Mouse (Mus musculus) thymus, adult 2 months (tissue): ENCODE data around the gene Aftph. TPM values are rescaled to one million over a fixed set of nuclear protein-coding genes. Genes with fewer than 3 reads are reported as not detected.
A peak's percentile ranks its signal among the peaks of the same experiment; 100 is the strongest.

ENCODE experiments used
- DNase-seq: peaks from one replicate; pipeline ENCODE4 v3.0.0; 2021
- H3K27ac ChIP-seq: fragments of 200-500 bp; 2 replicates; pipeline ENCODE4 v1.5.1; 2012; ENCODE audit warnings: low read length, control low read depth; ENCODE audit not compliant: control insufficient read depth, insufficient read depth
- H3K27me3 ChIP-seq: fragments of 200-500 bp; 2 replicates; pipeline ENCODE4 v1.6.1; 2012; ENCODE audit warnings: mild to moderate bottlenecking, low read length, moderate library complexity, mixed read lengths; ENCODE audit not compliant: control insufficient read depth, insufficient read depth
- H3K36me3 ChIP-seq: fragments of 200-500 bp; 2 replicates; pipeline ENCODE4 v1.6.1; 2012; ENCODE audit warnings: mild to moderate bottlenecking, low read length, moderate library complexity; ENCODE audit not compliant: control insufficient read depth, insufficient read depth
- H3K4me1 ChIP-seq: fragments of 200-500 bp; replicated peaks from 2 replicates; pipeline ENCODE4 v1.6.1; 2012; ENCODE audit warnings: low read length; ENCODE audit not compliant: control insufficient read depth, insufficient read depth
- H3K4me3 ChIP-seq: fragments of 200-500 bp; 2 replicates; pipeline ENCODE4 v1.5.1; 2012; ENCODE audit warnings: mild to moderate bottlenecking, low read length, control low read depth, moderate library complexity; ENCODE audit not compliant: control insufficient read depth, insufficient read depth
- CTCF ChIP-seq: fragments of 200-500 bp; IDR thresholded peaks from 2 replicates; pipeline ENCODE4 v1.5.1; 2012; ENCODE audit warnings: mild to moderate bottlenecking, control low read depth, low read length, moderate library complexity, borderline replicate concordance; ENCODE audit not compliant: control insufficient read depth, poor library complexity, insufficient read depth; ENCODE audit errors: extremely low read depth
- POLR2A ChIP-seq: fragments of 200-500 bp; IDR thresholded peaks from 2 replicates; pipeline ENCODE4 v1.6.1; 2012; ENCODE audit warnings: mild to moderate bottlenecking, low read length, control low read depth, moderate library complexity; ENCODE audit not compliant: control insufficient read depth, poor library complexity, insufficient read depth; ENCODE audit errors: extremely low read depth
- WGBS: fragments of 180-500 bp; shearing (Covaris S2); methylation state at CpG from one replicate; pipeline ENCODE4 v1.1.7; 2018; 5-methylcytosine and 5-hydroxymethylcytosine counted together
- polyA plus RNA-seq: library from polyadenylated mRNA; depleted of rRNA; stranded (reverse); fragments of >200 nt; gene quantifications from 2 replicates; pipeline ENCODE4 v1.2.3, GENCODE M21; 2012

Gene Aftph
- polyA plus RNA-seq, 1 experiment: 91.9 TPM

- no peak overlapping the region for H3K4me3 ChIP-seq
- WGBS: 90% methylated on average over 6 of the region's 6 CpGs
- peaks cover 21% of the 10 kb centered on the region for H3K4me1 ChIP-seq
- H3K27ac ChIP-seq: peak overlapping the region; percentile 16; the same call in 1 of the 2 replicates
- no peaks in the 10 kb centered on the region; the same call in 1 of the 2 replicates for H3K36me3 ChIP-seq
- no peak for DNase-seq
- TF ChIP-seq POLR2A: no peak
- H3K27me3 ChIP-seq: no peaks in the 10 kb centered on the region
Observed at GRCm38 (mm10) chr11:20644872-20645271, 96.5 kb downstream of the Aftph start.

GRCm38 (mm10) chr11:20644166-20644565 lies 97.2 kb downstream of the Aftph start:
- Histone ChIP-seq H3K4me1 (peaks cover 21% of the 10 kb centered on the region), H3K27me3 (no peaks in the 10 kb centered on the region), H3K27ac (peak overlapping the region; percentile 47), H3K36me3 (no peaks in the 10 kb centered on the region; the same call in 1 of the 2 replicates), H3K4me3 (no peak overlapping the region)
- 4% methylated on average over 1 of the region's 1 CpGs for WGBS
- DNase-seq: peak; percentile 40
- no peak for TF ChIP-seq CTCF
- no peak for TF ChIP-seq POLR2A

GRCm38 (mm10) chr11:20643161-20643560 lies 98.2 kb downstream of the Aftph start:
- no peak overlapping the region for H3K4me3 ChIP-seq
- no peak overlapping the region for H3K27ac ChIP-seq
- WGBS: 95% methylated on average over 5 of the region's 5 CpGs
- DNase-seq: no peak
- TF ChIP-seq POLR2A (no peak), CTCF (no peak)
- no peaks in the 10 kb centered on the region for H3K27me3 ChIP-seq
- H3K36me3 ChIP-seq: no peaks in the 10 kb centered on the region; the same call in 1 of the 2 replicates
- H3K4me1 ChIP-seq: peaks cover 21% of the 10 kb centered on the region

GRCm38 (mm10) chr11:20642321-20642720 lies 99.1 kb downstream of the Aftph start:
- Histone ChIP-seq H3K27ac (no peak overlapping the region), H3K4me3 (no peak overlapping the region), H3K27me3 (no peaks in the 10 kb centered on the region), H3K36me3 (no peaks in the 10 kb centered on the region), H3K4me1 (peaks cover 21% of the 10 kb centered on the region)
- WGBS: 96% methylated on average over 5 of the region's 5 CpGs
- TF ChIP-seq POLR2A (no peak), CTCF (no peak)
- DNase-seq: no peak

GRCm38 (mm10) chr11:20639918-20640447 lies 101.4 kb downstream of the Aftph start:
- H3K27me3 ChIP-seq: no peaks in the 10 kb centered on the region
- H3K4me3 ChIP-seq: no peak overlapping the region
- WGBS: 80% methylated on average over 11 of the region's 11 CpGs
- no peaks in the 10 kb centered on the region for H3K36me3 ChIP-seq
- no peak overlapping the region for H3K27ac ChIP-seq
- no peak for TF ChIP-seq POLR2A
- no peak for TF ChIP-seq CTCF
- peaks cover 24% of the 10 kb centered on the region for H3K4me1 ChIP-seq
- DNase-seq: no peak

- peaks cover 18% of the 10 kb centered on the region for H3K4me1 ChIP-seq
- no peak overlapping the region for H3K4me3 ChIP-seq
- H3K27ac ChIP-seq: no peak overlapping the region
- TF ChIP-seq POLR2A: no peak
- no peak for TF ChIP-seq CTCF
- no peaks in the 10 kb centered on the region for H3K27me3 ChIP-seq
- DNase-seq: peak; percentile 82
- WGBS: 29% methylated on average over 3 of the region's 3 CpGs
- no peaks in the 10 kb centered on the region for H3K36me3 ChIP-seq
Observed at GRCm38 (mm10) chr11:20638841-20639240, 102.5 kb downstream of the Aftph start.

GRCm38 (mm10) chr11:20637060-20637459 lies 104.3 kb downstream of the Aftph start:
- Histone ChIP-seq H3K27ac (no peak overlapping the region), H3K4me1 (peaks cover 12% of the 10 kb centered on the region), H3K4me3 (no peak overlapping the region), H3K27me3 (no peaks in the 10 kb centered on the region), H3K36me3 (no peaks in the 10 kb centered on the region)
- no peak for DNase-seq
- no peak for TF ChIP-seq CTCF
- no peak for TF ChIP-seq POLR2A
